Mouse (Mus musculus): Measurements from ENCODE around the gene Dedd2.

The Dedd2 gene

DNA sequence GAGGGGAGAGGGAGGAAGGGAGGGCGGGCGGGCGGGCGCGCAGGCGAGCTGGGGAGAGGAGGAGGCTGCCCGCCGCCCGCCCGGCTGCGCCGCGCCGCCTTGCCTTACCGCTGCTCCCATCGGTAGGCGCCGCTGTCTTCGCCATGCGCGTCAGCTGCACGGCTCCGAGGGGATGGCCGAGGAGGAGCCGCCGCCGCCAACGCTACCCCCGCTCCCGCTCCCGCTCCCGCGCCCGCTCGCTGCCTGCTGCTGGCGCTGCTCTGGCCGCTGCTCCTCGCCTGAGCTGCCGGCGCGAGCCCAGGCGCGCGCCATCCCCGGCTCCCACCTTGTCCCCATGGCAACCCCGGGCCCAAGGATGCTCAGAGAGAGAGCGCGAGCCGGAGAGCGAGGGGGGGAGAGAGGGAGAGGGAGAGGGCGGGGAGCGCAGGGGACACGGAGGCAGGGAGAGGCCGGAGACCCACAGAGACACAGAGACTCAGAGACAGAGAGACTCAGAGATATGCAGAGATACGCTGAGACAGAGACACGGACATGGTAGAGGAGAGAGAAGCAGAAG, 40.7 kb downstream of the Dedd2 start, which contains the start of gene Pou2f2:
Pou2f2 (minus strand) TSS at position 121 of the 556 bp plus-strand sequence.
- DNase-seq (ENCODE audit: low spot score in 2 of 2), result peak; percentile 82 to 84

DNA sequence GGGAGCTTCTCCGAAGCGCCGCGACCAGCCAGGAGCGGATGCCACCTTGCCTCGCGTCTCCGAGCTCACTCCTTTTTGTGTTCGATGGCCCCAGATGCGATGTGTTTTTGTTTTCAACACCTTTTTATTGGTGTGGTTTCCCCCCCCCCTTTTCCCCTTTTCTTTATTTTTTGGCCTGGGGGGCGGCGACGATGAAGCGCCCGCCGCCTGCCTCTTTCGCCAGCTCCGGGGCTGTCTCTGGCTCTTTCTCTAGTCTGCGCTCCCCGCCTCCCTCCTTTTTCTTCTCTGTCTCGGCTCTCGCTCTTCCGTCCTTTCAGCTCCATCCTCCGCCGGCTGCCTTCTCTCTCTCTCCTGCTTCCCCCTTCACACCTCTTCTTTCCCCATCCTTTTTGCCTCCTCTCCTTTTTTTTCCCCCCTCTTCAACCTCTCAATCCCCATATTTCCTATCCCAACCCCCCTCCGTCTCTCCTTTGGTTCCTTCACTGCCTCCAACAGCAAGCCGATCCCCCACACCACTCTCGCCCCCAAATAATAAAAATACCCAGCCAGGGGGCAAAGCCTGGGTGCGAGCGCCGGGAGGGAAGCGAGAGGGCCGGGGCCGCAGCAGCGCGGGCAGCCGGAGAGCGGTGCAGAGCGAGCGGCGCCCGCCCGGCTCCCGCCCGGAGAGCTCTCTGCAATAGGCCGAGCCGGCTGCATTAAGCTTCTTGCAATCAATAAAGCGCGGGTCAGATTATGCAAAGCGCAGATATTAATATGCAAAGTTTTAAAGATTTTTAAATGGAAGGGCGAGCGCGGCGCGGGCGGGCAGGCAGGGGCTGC, 41.4 kb downstream of the Dedd2 start:
- peak in 1 of 2 experiments; percentile 32 for DNase-seq (ENCODE audit: low spot score in 2 of 2)

DNA sequence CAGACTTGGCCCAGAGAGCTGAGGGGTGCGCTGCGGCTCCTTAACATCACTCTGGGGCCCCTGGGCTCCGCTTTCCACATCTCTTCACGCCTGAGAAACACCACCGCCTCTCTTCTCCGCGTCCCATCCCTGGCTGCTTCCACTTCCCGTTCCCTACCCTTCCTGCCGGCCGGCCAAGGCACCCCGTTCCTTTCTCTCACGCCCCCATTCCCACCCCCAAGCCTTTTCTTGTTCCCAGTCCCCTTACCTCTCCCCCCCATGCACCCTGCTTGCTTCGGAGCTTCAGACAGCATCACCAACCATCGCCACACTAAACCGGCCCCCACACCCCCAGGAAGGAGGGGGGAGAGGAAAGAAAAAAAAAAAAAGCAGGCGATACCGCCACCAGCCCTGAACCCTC, 42.1 kb downstream of the Dedd2 start:
- no peak for DNase-seq (ENCODE audit: low spot score in 2 of 2)

DNA sequence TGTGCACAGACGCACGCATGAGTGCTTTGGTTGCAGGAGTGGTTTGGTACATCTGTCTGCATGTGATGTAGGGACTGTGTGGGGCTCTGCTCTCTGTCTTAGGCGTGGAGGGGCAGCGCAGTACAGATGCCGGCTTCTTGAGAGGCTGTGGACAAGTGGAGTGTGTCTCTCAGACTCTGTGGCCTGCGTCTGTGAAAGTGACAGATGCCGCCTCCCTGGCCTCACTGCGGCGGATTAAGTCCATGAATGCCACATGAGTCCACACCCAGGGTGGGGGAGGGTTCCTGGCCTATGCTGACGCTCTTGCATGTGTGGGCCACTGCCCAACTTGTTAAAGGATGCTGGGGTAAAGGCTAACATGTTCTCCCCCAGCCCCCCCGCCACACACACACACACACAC, 46.1 kb downstream of the Dedd2 start:
- DNase-seq (ENCODE audit: low spot score in 2 of 2), result no peak

DNA sequence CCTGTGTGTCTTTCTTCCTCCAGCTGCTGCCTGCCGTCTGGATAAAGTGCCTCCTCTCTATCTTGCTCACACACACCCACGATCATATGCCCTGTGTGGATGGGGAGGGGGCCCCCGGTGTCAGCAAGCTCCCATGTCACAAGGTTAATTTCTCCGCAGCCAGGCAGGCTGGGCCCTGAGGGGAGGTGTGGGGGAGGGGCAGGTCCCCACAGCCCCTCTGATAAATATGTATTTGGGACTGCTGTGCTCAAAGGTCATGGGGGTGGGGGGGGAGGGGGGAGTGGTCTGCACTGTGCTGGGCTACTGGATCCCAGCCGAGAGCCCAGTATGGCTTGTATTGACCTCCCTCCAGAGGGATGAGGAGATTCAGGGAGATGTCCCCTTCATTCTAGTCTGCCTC, 47.7 kb downstream of the Dedd2 start:
- DNase-seq (ENCODE audit: low spot score in 2 of 2), result no peak

DNA sequence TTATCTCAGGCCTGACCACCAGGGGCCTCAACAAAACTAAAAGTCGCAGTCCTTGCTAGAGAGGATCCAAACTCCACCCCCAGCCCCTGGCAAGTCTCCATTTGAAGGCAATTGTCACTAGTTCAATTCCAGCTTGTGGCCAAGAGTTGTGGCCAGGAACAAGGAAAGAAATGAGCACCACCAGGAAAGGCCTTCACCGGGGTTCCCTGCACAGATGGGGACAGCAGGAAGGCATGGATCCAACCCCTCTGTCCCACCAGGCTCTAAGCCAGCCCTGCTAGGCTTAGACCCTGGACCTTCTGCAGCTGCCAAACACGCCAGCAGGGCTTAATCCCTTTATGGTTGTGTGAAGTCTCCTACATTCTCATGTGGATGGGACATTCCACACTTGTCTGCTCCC, 49.8 kb downstream of the Dedd2 start:
- DNase-seq (ENCODE audit: low spot score in 2 of 2), result no peak

DNA sequence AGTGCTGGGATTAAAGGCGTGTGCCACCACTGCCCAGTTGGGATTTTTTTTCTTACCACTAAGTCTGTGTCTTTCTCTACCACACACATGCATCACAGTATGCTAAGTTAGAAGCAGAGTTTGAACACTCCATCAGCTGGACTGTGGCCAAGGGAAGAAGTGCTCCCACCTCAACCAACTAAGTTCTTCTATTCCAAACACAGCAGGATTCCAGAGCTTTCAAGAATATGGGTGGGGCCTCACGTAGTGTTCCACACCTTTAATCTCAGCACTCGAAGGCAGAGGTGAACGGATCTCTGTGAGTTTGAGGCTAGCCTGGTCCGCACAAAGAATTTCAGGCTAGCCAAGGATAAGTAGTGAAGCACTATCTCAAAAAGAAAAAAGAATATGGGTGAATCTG, 54.3 kb downstream of the Dedd2 start:
- no peak for DNase-seq (ENCODE audit: low spot score in 2 of 2)

DNA sequence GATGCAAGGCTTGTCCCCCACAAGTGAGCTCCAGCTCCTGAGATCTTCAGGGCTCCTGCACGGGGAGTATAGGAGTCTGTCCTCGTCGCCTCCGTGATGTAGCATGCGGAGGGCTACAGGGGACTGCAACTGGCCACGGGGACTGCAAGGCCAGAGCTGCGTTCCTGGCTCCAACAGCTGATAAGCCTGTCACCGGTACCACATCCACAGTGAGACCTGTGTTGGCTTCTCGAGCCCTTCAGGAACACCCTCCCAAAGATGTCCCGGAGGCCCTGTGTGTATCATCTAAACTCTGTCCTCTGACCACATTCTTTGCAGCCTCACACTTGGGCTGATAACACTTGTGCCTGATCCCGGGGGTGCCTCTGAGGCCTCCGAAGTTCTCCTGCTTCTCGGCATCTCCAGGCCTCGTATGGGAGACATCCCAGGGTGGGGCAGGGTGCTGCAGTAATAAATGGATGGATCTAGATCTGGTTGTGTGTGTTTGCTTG, 64.2 kb downstream of the Dedd2 start:
- no peak for DNase-seq (ENCODE audit: low spot score in 2 of 2)

DNA sequence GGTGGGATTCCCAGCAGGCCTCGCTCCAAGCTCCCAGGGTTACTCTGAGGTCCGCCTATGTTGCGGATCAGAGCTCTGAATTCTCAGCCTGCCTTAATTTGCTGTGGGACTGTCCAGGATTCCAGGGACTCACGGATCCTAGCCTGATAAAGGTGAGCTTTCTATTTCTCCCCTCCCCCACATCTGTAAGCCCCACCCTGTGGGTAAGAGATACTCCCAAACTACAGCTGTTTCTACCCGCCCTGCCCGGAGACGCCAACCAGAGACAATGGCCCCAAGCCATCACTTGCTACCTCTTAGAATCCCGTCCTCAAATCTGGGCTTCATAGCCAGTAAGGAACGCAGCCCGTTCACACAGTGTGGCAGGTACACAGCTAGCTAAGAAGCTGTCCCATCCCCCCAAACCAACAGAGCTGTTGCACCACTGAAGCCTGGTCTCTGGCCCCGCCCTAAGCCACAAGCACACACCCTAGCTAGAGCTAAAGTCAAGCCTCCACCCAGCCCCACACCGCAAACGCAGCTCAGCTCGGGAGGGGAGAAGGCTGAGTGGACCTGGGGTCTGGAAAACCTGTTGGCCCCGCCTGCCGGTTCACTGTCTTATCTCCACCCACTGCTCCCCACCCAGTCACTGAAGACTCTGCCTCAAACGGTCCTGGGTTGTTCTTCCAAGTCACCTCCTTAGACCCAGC, 64.8 kb downstream of the Dedd2 start:
- DNase-seq (ENCODE audit: low spot score in 2 of 2), result no peak

DNA sequence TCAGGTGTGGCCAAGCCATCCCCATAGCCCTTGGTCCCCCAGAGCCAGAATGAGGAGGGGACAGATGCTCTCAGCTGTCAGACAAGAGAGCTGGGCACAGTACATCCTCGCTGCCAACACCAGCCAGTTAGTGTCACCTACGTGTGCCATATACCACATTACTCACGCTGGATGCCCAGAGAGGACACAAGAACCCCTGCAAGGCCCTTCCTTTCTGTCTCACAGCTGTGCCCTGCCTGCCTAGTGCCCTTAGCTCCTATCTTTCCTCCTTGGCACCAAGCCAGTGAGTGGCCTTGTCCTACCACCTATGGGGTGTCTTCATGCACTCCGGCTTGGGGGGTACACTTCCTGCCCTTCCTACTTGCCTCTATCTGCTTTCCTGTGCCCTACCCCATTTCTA, 65.8 kb downstream of the Dedd2 start:
- no peak for DNase-seq (ENCODE audit: low spot score in 2 of 2)

DNA sequence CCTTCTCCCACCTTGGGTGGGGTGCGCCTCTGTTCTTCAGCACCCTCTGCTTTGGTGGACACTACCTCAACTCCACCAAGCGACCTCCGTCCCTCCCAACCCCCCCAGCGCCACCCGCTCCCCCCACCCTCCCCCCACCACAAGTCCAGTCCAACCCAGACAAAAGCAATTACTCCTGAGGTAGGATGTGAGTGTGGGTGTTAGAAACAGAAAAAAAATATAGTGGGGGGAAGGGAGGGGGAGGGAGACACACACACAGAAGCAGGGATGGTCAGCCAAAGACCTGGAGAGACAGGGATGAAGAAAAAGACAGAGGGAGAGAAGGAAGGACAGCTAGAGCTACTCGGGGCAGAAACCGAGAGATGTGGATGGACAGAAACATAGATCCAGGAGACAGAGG, 66.6 kb downstream of the Dedd2 start:
- DNase-seq (ENCODE audit: low spot score in 2 of 2), result no peak

DNA sequence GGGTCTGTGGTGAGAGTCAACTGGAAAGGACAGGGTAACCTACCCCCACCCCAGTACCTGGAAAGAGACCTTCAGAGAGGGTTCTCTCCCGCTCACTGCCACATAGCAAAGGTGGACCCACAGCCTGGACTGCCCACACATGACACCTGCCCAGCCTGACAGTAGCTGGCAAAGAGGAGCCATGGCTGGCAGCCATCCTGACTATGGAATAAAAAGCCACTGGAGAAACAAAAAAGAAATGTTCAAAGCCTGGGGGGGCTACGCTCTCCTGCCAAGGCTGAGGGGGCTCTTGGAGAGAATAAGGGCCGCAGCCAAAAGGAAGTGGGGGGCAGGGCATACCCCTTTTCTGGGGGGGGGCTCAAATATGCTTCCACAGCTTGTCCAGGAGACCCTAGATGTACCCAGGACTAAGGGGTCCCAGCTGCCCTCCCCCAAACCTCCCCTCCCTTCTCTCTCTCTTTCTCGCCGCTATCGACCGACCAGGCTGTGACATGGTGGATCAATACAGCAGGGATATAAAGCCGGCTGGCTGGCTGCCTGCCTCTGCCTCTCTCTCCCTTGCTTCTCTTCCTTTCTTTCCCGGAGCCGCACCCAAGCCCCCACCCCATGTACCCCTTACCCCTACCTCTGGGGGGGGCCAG, 68.4 kb downstream of the Dedd2 start:
- DNase-seq (ENCODE audit: low spot score in 2 of 2), result no peak

DNA sequence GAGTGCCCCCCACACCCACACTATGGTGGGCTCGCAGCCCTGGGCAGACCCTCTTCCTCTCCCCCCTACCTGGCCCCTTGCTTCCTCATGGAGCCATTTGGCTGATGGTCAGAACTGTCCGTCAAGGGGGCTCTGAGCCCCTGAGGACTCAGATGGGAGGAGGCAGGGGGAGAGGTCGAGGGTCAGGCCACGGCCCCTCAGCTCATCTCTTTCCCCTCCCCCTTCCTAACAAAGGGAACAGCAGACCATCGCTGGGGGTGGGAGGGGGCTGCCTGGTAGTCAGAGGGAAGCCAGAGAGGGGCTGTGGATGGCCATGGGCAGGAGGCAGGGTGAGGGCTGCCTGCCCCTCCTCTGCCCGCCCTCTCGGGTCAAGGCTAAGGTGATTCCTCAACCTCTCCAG, 69.4 kb downstream of the Dedd2 start:
- DNase-seq (ENCODE audit: low spot score in 2 of 2), result no peak

DNA sequence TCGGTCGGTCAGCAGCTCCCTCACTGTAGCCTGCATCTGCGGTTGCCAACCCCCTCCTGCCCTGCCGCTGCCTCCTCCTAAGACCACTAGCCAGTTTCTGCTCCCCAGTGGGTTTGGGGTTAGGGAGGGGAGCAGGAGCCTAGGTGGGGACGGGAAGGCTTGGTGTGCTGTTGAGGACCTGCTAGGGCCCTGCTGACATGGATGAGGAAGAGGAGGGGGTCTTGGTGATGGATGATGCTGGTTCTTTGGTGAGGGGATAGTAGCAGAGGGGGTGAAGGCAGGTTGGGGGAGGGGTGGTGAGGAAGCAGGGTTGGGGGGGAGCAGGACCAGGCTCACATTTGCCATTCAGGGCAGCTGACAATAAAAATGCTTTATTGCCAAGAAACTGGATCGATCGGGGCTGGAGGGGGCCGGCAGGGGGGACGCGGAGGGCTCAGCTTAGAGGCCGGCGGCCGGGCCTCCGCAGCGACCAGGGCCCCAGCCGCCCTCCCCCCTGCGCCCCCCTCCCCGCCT, 70.2 kb downstream of the Dedd2 start:
- no peak for DNase-seq (ENCODE audit: low spot score in 2 of 2)

Data from frontal cortex, postnatal 14 days (tissue).